Mouse (Mus musculus): Measurements from ENCODE around the gene C1ql2.

GRCm38 (mm10) chr1:120363638-120364037 is 23.3 kb downstream of the C1ql2 start:
- TF ChIP-seq FLI1 (IDR thresholded peaks at IDR 0.05; ENCODE audit: low read length) (no peak), GATA1 (IDR thresholded peaks at IDR 0.05; ENCODE audit: borderline replicate concordance, low read length) (no peak)

Data from megakaryocyte, embryonic 14.5 days (primary cell).